Mouse (Mus musculus) urinary bladder, postnatal 25 days (tissue): ENCODE measurements around the gene Tubgcp4.

Experiments
- DNase-seq: peaks from one replicate; pipeline ENCODE4 v3.0.0; 2022; ENCODE audit warnings: low spot score

Gene Tubgcp4

DNA sequence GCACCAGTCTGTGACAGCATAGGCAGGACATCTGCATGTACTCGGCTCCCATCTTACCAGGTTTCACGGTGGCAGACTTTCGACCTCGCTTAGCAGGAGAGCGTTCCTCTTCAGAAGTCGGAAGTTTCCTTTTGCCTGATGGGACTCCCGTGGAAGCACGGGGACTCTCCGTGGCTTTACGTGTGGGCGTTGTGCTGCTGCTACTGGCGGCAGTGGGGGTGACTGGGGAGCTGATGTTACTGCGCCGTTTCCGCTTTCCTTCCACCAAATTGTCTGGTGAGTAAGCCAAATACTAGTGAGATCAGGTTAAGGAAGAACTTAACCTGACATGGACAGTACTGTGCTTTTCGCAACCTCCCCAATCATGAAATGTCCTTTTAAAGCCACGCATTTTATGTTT is 33.8 kb downstream of the Tubgcp4 start:
- no peak for DNase-seq

DNA sequence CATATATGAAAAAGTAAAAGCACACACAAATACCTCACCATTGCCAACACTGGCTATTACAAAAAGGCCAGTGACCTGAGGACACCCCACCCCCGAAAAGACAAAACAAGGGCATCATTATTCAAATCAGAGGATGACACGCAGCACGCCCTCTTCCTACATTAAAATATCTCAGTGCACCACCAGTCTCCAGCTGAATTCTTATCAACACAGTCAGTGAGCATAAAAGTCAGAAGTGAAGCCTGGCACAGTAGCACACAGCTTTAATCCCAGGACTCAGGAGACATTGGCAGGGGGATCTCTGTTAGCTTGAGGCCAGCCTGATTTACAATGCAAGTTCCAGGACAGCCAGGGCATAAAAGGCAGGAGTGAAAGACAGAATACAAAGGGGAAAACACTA is 36.1 kb downstream of the Tubgcp4 start:
- DNase-seq, result no peak

DNA sequence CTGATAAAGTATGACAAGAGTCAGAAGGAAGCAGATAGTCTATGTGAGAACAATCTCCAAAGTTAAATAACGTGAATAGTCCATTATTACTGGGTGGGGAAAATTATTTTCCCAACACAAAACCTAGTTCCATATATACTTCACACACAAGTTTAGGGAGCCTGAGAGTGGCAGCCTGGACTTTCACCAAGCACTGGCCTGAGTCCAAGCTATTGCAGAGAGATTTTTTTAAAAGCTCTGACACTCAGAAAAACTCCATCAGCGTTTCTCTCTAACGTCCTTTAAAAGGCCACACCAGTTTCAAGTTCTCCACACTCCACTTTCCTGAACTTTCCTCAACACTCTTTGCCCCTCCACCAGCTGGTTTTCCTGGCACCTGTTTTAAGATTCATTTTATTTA is 44.0 kb downstream of the Tubgcp4 start:
- no peak for DNase-seq

DNA sequence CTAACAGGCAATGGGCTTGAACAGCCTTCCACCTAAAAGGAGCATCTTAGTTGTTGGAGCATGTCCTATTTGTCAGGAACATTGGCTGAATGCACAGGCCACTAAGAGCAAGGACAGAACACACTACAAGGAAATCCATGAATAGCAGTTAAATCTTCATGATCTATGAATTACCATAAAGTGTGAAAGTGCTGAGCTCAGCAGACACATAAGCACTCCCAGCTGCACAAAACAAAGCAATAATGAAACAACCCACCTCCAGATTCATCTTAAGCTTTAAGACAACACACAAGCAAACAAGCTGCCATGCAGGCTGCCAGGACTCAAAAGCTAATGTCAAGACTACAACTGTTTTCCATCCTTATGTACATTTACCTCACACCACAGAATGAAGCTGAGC is 48.7 kb downstream of the Tubgcp4 start:
- no peak for DNase-seq

- DNase-seq, result no peak
Measured at GRCm38 (mm10) chr2:121219994-121220393, 49.5 kb downstream of the Tubgcp4 start.

GRCm38 (mm10) chr2:121223010-121223409 is 52.6 kb downstream of the Tubgcp4 start:
- DNase-seq, result no peak

DNA sequence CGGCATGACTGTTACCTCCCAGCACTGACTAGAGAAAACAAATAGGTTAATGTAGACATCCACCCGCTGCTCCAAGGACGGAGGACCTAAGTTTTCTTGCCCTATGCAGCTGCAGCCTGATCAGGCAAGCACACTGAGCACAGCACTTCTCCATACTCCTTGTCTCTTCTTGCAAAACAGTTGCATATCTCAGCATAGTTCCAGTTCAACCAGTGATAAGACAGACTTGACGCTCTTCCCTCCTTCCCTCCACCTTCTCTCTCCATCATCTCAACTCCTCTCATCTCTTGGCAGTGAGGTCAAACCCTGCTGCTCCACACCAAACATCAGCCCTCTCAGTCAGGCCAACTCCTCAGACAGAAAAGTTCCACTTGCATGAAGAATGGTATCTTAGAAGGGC is 57.7 kb downstream of the Tubgcp4 start:
- DNase-seq, result no peak

DNA sequence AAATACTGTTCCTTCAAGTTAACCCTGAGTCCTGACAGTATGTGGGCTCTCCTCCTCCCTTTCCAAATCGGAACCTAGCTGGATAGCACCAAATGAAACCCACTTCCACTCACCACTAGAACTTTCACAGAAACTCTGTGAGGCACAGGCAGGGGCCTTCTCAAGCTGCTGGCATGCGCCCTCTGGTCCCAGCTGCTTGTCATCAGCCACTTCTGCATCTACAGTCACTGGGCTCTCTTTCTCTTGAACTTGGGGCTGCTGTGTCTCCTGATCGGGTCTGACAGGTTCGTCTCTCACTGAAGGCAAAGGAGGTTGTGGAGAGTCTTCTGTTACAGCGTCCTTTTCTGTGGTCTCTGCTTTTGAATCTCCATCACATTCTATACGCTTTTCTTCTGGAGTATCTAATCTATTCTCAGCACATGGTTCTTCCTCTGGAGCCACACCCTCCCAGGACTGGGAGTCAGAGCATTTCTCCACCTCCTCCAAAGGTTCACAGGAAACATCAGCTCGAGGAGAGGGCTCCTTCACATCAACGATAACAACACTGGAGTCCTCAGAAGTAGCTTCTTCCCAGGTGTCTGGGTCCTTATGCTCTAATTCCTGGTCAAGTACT is 65.1 kb downstream of the Tubgcp4 start:
- DNase-seq, result no peak

GRCm38 (mm10) chr2:121239426-121239825 is 69.0 kb downstream of the Tubgcp4 start:
- no peak for DNase-seq

GRCm38 (mm10) chr2:121244099-121244498 is 73.6 kb downstream of the Tubgcp4 start:
- DNase-seq, result no peak
